Mouse (Mus musculus) brain, embryonic 18.5 days (tissue): ENCODE measurements around the gene Cuedc1.

Source experiments
- DNase-seq: peaks from one replicate; pipeline ENCODE4 v3.0.0-alpha.2; 2012; ENCODE audit warnings: low read depth, low spot score

Gene Cuedc1

DNA sequence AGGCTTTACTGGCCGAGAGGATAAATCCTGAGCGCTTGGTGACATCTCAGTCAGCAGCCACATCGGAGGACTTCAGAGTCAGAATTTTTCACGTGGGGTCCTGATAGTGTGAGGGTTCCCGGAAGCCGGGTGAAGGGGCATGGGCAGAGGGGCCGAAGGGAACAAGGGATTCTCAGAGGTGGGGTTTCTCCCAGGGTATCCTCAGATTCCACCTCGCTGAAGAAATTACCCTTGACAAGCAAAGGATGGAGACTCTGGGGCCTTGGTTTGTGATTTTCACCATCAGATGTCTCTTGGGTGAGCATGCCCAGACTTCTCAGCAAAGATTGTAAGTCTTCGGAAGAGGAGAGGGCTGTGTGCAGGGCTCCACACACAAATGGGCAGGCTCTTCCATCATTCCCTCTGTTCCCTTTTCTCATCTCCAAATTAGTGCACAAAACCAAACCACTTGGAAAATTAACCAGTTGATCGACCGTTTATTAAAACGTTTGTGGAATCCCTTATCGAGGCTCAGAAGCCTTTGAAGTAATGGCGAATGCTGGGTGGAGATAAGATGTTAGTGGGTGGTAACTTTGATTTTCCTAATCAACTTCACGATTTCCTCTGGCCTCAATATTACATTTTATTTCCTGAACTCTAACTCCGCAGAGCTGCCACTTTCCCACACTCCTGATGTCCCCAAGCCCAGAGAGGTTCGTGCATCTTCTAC, at the start of gene Cuedc1:
Gene Cuedc1, plus strand, starts transcription at position 38 of the 709 bp plus-strand sequence.
- no peak for DNase-seq

DNA sequence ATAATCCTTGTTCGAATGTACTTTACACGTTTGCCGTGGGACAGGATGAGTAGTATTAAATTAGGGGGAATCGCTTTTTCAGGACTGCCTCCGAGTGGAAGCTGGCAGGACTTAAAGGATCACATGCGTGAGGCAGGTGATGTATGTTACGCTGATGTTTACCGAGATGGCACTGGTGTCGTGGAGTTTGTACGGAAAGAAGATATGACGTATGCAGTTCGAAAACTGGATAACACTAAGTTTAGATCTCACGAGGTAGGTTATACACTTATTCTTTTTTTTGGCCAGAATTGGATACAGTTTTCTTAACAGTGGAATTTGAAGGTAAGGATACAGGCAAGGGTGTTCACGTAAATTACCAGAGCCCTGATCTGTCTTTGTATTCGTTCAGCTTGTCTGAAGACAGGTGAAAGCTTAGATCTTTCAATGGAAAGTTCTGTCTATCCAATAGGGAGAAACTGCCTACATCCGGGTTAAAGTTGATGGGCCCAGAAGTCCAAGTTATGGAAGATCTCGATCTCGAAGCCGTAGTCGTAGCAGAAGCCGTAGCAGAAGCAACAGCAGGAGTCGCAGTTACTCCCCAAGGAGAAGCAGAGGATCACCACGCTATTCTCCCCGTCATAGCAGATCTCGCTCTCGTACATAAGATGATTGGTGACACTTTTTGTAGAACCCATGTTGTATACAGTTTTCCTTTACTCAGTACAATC, 48.7 kb upstream of the Cuedc1 start:
- DNase-seq = no peak

GRCm38 (mm10) chr11:88049732-88050131, 48.1 kb upstream of the Cuedc1 start:
- no peak for DNase-seq

DNA sequence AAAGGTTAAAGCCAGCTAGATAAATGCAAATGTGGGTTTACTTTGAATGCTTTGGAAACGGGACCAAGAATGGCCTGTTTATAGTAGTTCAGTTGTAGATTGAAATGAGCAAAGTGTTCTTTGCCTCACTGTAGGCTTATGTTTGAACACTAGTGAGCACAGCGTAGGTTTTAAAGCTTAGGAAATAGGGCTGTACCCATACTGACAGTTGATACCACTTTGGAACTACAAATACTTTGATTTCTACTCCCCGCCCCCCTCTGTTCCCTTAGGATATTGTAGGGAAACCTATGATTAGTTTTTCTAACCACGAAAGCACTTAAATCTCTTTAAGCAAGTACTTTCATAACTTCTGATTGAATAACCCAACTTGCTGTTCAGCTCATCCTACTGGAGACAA, 45.2 kb upstream of the Cuedc1 start:
- no peak for DNase-seq

- no peak for DNase-seq
These were observed 44.0 kb upstream of the Cuedc1 start for GRCm38 (mm10) chr11:88053821-88054220.

DNA sequence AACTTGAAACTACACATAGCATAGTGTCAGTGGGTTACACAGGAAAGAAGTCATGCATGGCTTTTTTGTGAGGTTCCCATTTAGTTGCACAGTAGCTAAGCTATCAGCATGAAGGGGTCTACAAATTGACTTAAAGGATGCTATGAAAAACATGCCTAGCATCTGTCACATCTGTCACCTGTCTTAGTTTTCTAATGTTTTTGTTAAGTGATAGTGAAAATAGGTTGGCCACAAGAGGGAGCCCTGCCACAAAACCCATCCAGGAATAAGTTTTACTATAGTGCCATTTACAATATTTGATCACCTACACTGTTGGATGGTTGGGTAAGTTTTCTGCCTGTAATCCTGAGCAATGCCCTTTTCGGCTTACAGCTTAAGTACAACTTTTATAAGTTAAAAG, 43.3 kb upstream of the Cuedc1 start:
- DNase-seq = no peak

- no peak for DNase-seq
These were observed 42.1 kb upstream of the Cuedc1 start for GRCm38 (mm10) chr11:88055777-88056176.

DNA sequence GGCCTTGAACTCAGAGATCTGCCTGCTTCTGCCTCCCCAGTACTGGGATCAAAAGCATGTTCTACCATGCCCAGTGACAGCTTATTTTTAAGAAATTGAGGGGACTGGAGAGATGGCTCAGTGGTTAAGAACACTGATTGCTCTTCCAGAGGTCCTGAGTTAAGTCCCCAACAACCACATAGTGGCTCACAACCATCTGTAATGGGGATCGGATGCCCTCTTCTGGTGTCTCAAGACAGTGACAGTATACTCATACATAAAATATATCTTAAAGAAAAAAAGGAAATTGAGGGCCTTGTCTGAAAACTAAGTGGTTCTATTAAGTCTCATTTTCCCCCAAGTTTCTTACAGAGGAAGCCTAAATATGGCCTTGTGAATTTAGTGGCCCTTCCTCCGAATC, 40.1 kb upstream of the Cuedc1 start:
- no peak for DNase-seq

DNA sequence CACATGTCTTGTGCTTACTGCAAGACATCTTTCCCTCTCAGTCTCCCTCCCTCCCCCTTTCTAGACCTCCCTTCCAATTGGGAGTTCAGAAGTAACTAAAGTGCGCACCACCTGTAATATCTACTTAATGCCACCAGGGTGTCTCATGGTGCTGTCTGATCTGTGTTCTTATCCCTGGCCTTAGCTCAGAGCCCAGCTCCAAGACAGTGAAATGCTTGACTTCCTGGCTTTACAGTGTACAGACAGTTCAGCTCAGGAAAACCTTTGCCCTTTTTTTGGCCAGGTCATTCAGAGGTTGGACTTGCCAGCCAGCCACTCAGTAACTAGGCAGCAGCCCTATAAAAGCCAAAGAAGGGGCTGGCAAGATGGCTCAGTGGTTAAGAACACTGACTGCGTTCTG, 38.7 kb upstream of the Cuedc1 start:
- DNase-seq = no peak

DNA sequence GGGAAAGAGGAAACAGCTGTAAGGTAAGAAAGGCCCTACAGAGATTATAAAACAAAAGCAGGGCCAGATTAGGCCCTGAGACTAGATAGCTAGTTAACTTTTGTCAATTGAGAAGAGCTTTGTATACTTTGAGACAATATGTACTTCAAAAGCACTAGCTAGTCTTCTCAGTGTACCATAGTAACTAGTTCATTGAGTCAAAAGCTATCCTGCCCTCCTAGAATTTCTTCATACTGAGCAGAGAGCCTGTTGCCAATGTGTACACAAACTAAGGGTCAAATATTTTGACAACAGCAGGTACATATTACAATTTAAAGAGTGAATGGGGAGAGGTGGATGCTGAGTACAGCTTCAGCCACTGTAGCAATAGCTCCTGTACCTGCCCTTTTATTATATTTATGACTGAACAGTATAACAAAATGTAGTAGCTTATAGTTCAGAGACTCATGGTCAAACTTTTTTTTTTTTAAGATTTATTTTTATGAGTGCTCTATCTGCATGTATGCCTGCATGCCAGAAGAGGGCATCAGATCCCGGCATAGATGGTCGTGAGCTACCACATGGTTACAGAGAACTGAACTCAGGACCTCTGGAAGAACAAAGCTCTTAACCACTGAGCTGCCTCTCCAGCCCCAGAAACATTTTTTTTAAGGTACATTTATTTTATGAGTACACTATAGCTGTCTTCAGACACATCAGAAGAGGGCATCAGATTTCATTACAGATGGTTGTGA, 35.8 kb upstream of the Cuedc1 start:
- DNase-seq = no peak

DNA sequence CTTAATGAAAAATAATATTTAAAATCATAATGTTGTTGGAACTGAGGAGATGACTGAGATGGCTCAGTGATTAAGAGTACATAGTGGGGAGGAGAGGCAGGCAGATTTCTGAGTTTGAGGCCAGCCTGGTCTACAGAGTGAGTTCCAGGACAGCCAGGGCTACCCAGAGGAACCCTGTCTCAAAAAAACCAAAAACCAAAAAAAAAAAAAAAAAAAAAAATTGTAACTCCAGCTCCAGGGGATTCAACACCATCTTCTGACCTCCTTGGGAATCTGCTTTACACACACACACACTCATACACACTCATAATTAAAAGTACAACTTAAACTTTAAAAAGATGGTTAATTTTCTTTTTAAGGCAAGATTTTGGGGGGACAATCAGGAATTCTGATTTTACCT, 32.1 kb upstream of the Cuedc1 start:
- no peak for DNase-seq

DNA sequence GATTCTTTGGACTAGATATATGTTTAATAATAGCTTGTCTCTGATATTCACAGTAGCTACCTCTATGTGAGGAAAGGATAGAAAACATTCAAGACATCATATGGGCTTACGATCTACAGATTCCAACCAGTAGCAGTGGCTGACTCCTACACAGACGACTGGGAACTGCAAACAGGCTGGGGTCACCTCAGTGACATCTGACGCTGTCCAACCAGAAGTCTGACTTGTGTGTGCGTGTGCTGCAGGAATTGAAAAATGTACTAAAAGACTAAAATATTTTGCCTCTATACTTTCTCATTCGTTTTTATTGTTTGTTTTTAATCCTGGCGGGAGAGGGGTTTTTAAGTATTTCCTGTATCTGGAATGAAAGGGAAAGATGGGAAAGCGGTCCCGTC, 30.7 kb upstream of the Cuedc1 start:
- DNase-seq = no peak

DNA sequence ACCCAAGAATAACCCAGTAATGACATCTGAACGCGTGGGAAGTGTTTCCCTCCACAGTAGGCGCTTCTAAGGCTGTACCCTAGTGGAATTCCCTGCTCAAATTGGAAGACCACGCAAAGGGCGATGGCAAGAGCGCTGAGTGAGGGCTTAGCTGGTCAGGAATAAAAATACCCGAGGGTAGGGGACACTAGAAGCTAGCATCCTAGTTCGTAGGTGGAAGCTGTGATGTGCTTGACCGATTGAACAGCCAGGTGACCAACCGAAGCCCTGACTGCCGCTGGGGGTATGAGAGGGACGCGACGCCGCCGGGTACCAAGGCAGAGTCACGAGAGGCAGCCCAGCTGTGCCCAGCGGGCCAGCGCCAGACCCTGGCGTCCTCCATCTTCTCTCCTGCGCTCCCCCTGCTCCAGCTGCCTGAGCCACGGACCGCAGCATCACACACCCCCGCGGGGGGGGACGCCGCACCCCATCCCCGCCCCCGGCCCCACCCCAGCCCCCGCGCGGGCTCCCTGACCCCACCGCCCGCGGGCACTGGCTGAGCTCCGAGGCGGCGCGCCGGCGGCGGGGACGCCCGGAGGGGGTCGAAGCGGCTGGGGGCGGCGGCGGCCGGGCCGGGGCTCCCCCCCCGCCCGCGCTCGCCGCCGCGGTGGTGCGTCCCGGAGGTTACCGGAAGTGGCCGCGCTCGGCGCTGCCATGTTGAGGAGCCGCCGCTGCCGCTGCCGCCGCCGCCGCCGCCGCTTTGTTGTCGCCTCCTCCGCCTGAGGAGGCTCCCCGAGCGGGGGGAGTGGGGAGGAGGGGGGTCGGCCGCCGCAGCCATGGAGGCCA, 30.1 kb upstream of the Cuedc1 start, which contains the start of gene Vezf1:
Gene Vezf1, plus strand, starts transcription at position 694 of the 825 bp plus-strand sequence.
- DNase-seq = no peak

DNA sequence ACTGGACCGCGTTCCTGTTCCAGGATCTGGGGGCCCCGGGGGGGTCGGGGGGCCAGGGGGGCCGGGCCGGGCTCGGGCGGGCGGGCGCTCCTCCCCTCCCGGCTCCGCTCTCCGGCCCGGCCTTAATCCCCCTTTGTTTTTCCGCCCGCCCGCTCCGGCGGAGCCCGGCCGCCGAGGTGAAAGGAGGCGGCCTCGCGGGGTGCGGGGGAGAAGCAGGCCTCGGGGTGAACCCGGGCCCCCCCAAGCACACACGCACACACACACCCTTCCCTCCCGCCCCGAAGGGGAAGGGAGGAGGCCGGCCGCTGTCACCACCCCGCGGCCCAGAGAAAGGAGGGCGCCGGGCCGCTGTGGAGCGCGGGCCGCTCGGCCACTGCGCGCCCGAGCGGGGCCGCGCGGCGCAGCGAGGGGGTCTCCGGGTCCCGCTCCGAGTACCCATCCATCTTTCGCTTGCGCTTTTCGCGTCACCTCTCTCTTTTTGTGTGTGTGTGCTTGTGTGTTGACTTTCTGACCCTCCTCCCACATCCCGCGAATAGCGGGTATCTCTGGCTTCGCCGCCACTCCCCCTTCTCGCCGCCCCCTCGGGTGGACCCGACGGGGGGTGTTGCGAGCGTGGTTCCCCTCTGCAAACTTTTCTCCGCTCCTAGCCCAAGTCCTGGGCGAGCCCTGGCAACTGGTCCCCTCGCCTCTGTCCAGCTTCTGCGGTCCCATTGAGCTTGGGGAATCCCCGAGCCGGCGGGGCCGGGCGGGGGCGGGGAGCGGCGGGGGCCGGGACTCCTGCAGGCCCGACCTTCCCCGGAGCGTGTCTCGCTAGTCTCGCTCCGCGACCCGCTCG, 29.2 kb upstream of the Cuedc1 start:
- no peak for DNase-seq

DNA sequence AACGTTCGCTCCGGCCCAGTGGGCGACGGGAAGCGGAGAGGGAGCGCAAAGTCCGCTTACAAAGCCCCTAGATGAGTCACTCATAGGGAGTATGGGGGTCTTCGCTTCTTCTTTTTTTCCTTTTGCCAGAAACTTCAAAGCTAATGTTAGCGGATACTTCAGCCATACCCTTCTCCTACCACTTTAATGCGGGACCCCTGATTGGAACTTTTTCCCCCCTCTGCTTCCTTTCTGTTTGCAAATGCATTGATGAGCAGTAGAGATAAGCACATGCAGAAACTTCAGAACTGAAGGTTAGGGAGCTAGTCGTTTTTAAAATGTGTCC, 28.6 kb upstream of the Cuedc1 start:
- DNase-seq = no peak

DNA sequence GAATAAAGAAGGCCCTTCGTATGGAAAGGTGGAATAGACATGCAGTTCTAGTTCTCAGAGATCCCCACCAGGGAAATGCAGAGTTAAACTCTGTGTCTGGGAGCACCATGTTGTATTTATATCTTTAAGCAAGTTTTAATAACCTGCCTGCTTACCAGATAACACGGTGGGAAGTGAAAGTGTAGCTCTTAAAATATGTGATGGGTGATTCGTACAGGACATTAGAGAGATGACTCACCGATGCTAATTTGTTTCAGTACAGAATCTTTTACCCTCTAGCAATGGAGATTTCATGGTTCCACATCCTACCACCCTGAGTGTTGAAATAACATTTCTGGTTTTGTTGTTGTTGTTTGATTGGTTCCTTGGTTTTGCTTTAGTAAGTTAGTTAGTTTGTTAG, 27.5 kb upstream of the Cuedc1 start:
- no peak for DNase-seq

GRCm38 (mm10) chr11:88071113-88071512, 26.7 kb upstream of the Cuedc1 start:
- DNase-seq = no peak

- DNase-seq = no peak
These were observed 24.4 kb upstream of the Cuedc1 start for GRCm38 (mm10) chr11:88073343-88073875.

DNA sequence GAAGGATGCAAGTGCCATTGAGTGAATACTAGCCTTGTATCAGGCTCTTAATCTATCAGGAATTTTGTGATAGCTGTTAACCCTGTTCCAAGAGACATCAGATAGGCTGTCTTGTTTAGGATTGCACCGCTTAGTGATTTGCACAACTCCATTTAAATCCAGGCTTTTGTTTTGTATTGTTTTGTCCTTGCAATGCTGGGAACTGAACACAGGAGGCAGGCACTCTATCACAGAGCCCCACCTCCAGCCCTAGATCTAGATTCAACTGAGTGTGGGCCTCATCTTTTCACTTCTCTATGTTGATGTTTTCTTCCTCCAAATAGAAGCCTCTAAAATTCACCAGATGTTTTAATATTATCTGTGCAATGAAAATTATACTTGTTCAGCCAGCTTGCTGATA, 22.2 kb upstream of the Cuedc1 start:
- DNase-seq = no peak

DNA sequence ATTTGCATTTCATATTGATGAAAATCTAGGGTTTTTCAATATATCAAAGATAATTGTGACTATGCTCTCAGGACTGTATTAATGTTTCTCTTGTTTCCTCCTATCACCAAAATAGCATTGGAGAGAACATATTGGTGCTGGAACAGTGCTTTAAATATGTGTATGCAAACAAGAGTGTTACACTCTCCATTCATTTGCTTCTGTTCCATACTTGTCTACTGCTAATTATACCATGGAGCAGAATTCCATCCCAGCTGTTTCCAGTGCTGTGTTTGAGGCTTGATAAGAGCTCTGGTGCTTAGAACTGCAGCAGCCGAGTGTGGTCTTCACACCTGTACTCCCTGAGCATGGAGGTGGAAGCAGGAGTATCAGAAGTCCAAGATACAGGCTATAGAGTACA, 21.5 kb upstream of the Cuedc1 start:
- no peak for DNase-seq

DNA sequence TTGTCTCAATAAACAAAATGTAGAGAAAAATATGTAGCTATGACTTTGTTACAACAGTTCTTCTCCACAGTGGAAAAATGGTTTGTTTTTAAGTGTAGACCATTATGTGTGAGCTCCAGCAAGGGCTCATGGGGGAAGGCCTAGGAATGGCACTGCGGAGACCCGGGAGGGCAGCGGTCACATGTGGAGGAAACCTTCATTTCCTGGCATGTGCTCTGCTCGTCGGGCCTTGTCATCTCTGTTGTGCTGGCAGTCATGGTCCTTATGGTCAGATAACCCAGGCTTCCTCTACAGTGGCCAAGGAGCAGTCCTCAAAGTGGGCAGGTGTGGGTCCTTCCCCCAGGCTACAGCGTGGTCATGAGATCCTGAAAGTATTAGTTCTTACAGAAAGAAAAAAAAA, 14.2 kb upstream of the Cuedc1 start:
- DNase-seq = no peak
